Mouse (Mus musculus) lung, embryonic 16.5 days (tissue): Measurements from ENCODE around the gene Sebox. TPM values are rescaled to one million over a fixed set of nuclear protein-coding genes. Genes with fewer than 3 reads are reported as not detected.
A peak's percentile ranks its signal among the peaks of the same experiment; 100 is the strongest.

Experiments used
- ATAC-seq: fragments of 200-750 bp; cut with Nextera tagmentation; 2 replicates; pipeline ENCODE4 v1.8.0; 2017; ENCODE audit warnings: low read depth, mild to moderate bottlenecking, moderate library complexity
- H3K27ac ChIP-seq: fragments of 300-500 bp; sonication (generic); 2 replicates; pipeline ENCODE4 v1.5.1; 2014; ENCODE audit warnings: mild to moderate bottlenecking, control low read depth, low read length
- H3K27me3 ChIP-seq: fragments of 300-500 bp; sonication (generic); 2 replicates; pipeline ENCODE4 v1.6.1; 2014; ENCODE audit warnings: low read depth, low read length, mixed read lengths; ENCODE audit not compliant: control insufficient read depth, insufficient read depth
- H3K36me3 ChIP-seq: fragments of 300-500 bp; sonication (generic); 2 replicates; pipeline ENCODE4 v1.6.1; 2014; ENCODE audit warnings: low read length; ENCODE audit not compliant: control insufficient read depth, insufficient read depth
- H3K4me1 ChIP-seq: fragments of 300-500 bp; sonication (generic); replicated peaks from 2 replicates; pipeline ENCODE4 v1.6.1; 2014; ENCODE audit warnings: low read length, mixed read lengths; ENCODE audit not compliant: control insufficient read depth, insufficient read depth
- H3K4me2 ChIP-seq: fragments of 300-500 bp; sonication (generic); 2 replicates; pipeline ENCODE4 v1.6.1; 2014; ENCODE audit warnings: low read depth, low read length, control low read depth
- H3K4me3 ChIP-seq: fragments of 300-500 bp; sonication (generic); 2 replicates; pipeline ENCODE4 v1.5.1; 2014; ENCODE audit warnings: mild to moderate bottlenecking, low read length, control low read depth
- H3K9ac ChIP-seq: fragments of 300-500 bp; sonication (generic); 2 replicates; pipeline ENCODE4 v1.6.1; 2014; ENCODE audit warnings: low read length, control low read depth
- H3K9me3 ChIP-seq: fragments of 300-500 bp; sonication (generic); 2 replicates; pipeline ENCODE4 v1.6.1; 2016; ENCODE audit warnings: low read length; ENCODE audit not compliant: control insufficient read depth
- WGBS: fragments of 180-500 bp; shearing (Covaris S2); extraction: QIAGEN DNeasy Blood & Tissue Kit; methylation state at CpG from one replicate; pipeline ENCODE4 v1.1.7; 2014; 5-methylcytosine and 5-hydroxymethylcytosine counted together
- polyA plus RNA-seq: library from polyadenylated mRNA; unstranded; fragments of >200 nt; fragmentation: Nextera tagmentation; extraction: Ambion mirVana; gene quantifications from 2 replicates; pipeline ENCODE4 v1.2.1, GENCODE M21; 2015

Gene Sebox
- polyA plus RNA-seq, 1 experiment from 2014 or later = not detected

GRCm38 (mm10) chr11:78465568-78466180 is 37.6 kb upstream of the Sebox start, which contains the start of gene Slc46a1:
Gene Slc46a1 (plus strand): TSS chr11:78465697.
- H3K4me1 ChIP-seq = peaks cover 11% of the 10 kb centered on the region

DNA sequence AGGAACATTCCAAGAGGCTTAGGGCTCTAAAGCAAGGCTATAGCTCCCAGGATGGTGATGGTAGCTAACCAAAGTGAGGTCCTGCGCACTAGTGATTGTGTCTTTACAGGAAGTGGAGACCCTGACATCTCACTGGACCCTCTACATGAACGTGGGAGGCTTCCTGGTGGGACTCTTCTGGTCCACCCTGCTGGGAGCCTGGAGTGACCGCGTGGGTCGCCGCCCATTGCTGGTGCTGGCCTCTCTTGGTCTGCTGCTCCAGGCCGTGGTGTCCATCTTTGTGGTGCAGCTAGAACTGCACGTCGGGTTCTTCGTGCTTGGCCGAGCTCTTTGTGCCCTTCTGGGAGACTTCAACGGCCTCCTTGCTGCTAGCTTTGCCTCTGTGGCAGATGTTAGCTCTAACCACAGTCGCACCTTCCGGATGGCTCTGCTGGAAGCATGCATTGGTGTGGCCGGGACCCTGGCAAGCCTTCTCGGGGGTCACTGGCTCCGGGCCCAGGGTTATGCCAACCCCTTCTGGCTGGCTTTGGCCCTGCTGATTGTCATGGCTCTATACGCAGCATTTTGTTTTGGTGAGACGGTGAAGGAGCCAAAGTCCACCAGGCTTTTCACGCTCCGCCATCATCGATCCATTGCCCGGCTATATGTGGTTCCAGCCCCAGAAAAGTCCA is 36.9 kb upstream of the Sebox start:
- ATAC-seq = no peak; the same call in none of the 2 replicates
- Histone ChIP-seq H3K4me1 (peaks cover 11% of the 10 kb centered on the region), H3K4me3 (peak overlapping the region; percentile 70), H3K9ac (peak overlapping the region; percentile 80), H3K4me2 (peak overlapping the region; percentile 73), H3K9me3 (no peaks in the 10 kb centered on the region), H3K27ac (peak overlapping the region; percentile 90; the same call in 1 of the 2 replicates), H3K36me3 (no peaks in the 10 kb centered on the region), H3K27me3 (no peaks in the 10 kb centered on the region)
- WGBS = 70% methylated on average over 23 of the region's 23 CpGs

More at GRCm38 (mm10) chr11:78465568-78466180, 37.6 kb upstream of the Sebox start, which contains the start of gene Slc46a1:
- peak; percentile 97 for ATAC-seq
- no peaks in the 10 kb centered on the region for H3K9me3 ChIP-seq
- peak within 1 kb of the TSS; percentile 90 for H3K27ac ChIP-seq
- H3K36me3 ChIP-seq = no peaks in the 10 kb centered on the region
- H3K27me3 ChIP-seq = no peaks in the 10 kb centered on the region
- peak within 1 kb of the TSS; percentile 70 for H3K4me3 ChIP-seq
- peak within 1 kb of the TSS; percentile 80 for H3K9ac ChIP-seq
- WGBS = under 1% methylated on average over 41 of the region's 41 CpGs
- peak within 1 kb of the TSS; percentile 73 for H3K4me2 ChIP-seq

GRCm38 (mm10) chr11:78467515-78467914 is 35.7 kb upstream of the Sebox start:
- 73% methylated on average over 7 of the region's 7 CpGs for WGBS
- Histone ChIP-seq H3K4me3 (no peak overlapping the region), H3K4me2 (no peak overlapping the region), H3K27ac (no peak overlapping the region), H3K9me3 (no peaks in the 10 kb centered on the region), H3K4me1 (peaks cover 11% of the 10 kb centered on the region), H3K36me3 (no peaks in the 10 kb centered on the region), H3K9ac (no peak overlapping the region), H3K27me3 (no peaks in the 10 kb centered on the region)
- ATAC-seq = no peak

DNA sequence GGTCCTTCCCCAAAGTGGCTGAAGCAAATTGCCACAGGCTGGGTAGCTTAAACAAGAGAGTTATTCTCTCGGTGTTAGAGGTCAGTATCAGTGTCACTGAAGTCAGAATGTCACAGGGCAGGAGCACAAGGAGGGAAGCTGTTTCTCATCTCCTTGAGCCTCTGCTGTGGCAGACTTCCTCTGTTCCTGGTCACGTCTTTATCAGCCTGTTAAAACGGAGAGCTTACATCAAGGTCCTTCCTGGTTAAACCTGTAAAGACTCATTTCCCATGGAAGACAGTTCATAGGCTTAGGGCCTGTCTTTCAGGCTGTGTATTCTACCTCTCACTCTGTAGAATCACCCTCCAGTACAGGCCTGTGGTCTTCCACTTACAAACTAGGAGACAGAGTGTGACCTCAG is 35.3 kb upstream of the Sebox start:
- H3K4me1 ChIP-seq = peaks cover 11% of the 10 kb centered on the region
- H3K4me3 ChIP-seq = no peak overlapping the region
- ATAC-seq = no peak
- no peaks in the 10 kb centered on the region for H3K27me3 ChIP-seq
- H3K4me2 ChIP-seq = no peak overlapping the region
- no peaks in the 10 kb centered on the region for H3K36me3 ChIP-seq
- no peak overlapping the region for H3K9ac ChIP-seq
- 42% methylated on average over 3 of the region's 3 CpGs for WGBS
- H3K27ac ChIP-seq = no peak overlapping the region
- no peaks in the 10 kb centered on the region for H3K9me3 ChIP-seq

DNA sequence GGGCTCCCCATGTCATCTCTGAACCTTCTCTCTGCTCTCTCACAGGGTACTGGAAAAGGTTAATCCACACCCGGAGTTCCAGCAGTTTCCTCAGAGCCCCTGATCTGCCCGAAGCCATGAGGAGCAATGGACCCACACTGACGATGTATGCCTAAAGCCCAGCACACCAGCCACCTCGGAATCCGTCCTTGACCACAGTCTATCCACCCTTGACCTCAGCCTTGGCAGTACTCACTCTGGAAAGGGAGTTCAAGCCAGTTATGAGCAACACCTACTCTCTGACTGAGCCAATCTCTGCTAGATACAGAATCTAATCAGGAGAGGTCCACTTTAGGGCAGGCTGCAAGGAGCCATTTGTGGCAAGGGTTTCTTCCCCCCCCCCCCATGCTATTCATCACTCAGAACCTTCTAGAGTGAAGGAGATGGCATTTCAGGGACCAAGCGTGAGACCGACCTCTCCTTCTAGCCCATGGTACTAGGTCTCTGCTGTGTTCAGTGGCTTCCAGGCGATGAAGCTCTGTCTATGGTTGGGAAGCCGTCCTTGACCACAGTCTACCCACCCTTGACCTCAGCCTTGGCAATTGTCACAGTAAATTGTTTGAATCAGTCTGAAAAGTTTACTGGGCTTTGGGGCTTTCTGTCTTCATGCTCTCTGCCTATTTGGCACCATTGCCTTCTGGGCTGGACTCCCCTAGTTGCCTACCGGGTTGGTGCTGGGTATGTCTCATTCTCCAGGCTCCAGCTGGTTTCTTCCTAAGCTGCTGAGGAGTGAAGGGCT is 31.7 kb upstream of the Sebox start:
- Histone ChIP-seq H3K4me1 (peaks cover under 1% of the 10 kb centered on the region), H3K4me2 (no peak overlapping the region), H3K27ac (no peak overlapping the region), H3K36me3 (no peaks in the 10 kb centered on the region), H3K9ac (no peak overlapping the region), H3K4me3 (no peak overlapping the region), H3K9me3 (no peaks in the 10 kb centered on the region), H3K27me3 (no peaks in the 10 kb centered on the region)
- WGBS = 82% methylated on average over 10 of the region's 10 CpGs
- no peak for ATAC-seq

DNA sequence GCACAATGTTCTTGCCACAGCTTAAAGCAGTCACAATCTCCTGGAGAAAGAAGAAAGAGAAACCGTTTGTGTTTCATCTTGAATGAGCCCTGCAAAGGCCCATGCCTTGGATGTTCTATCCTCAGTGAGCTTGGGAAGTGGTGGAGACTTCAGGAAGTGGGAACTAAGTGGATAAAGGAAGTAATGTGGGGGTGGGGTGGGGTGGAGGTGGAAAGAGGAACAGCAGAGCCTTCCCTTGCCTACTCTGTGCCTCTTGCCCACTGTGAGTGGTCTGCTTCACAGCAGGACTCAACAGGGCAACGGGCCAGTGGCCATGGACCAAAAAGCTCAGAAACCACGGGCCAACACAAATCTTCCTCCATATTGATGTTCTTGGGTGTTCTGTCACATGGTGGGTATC is 28.0 kb upstream of the Sebox start:
- no peak for ATAC-seq
- WGBS = 70% methylated on average over 3 of the region's 3 CpGs

DNA sequence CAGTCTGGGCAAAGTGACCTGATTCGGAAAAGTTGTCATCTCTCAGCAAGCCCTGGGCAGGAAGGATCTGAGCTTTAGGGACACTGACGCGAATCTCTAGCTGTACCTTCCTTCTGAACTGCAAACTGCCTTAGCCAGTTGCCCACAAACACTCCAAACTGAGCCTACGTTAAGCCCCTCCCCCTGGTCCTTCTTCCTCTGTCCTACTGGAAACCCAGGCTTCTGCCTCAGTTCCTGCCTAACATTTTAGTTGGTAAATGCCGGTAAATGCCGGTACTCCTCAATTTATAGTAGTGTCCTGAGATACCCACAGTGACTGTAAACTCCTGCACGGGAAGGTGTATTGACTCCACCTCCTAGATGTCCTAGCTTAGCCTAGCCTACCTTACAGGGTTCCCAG is 19.6 kb upstream of the Sebox start:
- no peak overlapping the region for H3K4me3 ChIP-seq
- H3K4me1 ChIP-seq = no peaks in the 10 kb centered on the region
- no peak overlapping the region for H3K9ac ChIP-seq
- no peaks in the 10 kb centered on the region for H3K36me3 ChIP-seq
- H3K4me2 ChIP-seq = no peak overlapping the region
- ATAC-seq = no peak
- H3K9me3 ChIP-seq = no peaks in the 10 kb centered on the region
- 38% methylated on average over 7 of the region's 7 CpGs for WGBS
- no peak overlapping the region for H3K27ac ChIP-seq
- H3K27me3 ChIP-seq = peaks cover 24% of the 10 kb centered on the region

More for the DNA sequence above, 28.0 kb upstream of the Sebox start:
- Histone ChIP-seq H3K4me1 (no peaks in the 10 kb centered on the region), H3K4me2 (no peak overlapping the region), H3K9ac (no peak overlapping the region), H3K27ac (no peak overlapping the region), H3K4me3 (no peak overlapping the region), H3K36me3 (no peaks in the 10 kb centered on the region), H3K27me3 (no peaks in the 10 kb centered on the region), H3K9me3 (no peaks in the 10 kb centered on the region)

DNA sequence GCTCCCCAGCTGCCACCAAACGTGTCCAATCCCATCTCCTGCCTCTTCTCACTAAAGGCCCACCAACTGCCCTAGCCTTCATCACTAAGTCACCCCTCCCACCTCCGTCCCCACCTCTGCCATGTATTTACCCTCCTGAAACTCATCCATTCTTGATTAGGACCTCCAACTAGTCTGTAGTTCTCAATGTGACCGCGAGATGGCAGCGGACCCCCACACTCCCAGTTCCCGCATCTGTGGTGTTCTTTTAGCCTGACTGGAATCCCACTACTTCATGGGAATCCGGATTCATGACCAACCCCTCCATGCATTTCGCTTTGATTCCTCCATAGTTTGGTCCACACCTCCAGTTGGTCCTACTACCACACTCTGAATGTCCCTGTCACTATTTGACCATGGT is 15.1 kb upstream of the Sebox start:
- Histone ChIP-seq H3K4me1 (no peaks in the 10 kb centered on the region), H3K4me3 (no peak overlapping the region), H3K36me3 (no peaks in the 10 kb centered on the region), H3K27ac (no peak overlapping the region), H3K9me3 (no peaks in the 10 kb centered on the region), H3K9ac (no peak overlapping the region), H3K27me3 (peaks cover 54% of the 10 kb centered on the region), H3K4me2 (no peak overlapping the region)
- peak; percentile 26; the same call in 1 of the 2 replicates for ATAC-seq
- WGBS = 2% methylated on average over 8 of the region's 8 CpGs

DNA sequence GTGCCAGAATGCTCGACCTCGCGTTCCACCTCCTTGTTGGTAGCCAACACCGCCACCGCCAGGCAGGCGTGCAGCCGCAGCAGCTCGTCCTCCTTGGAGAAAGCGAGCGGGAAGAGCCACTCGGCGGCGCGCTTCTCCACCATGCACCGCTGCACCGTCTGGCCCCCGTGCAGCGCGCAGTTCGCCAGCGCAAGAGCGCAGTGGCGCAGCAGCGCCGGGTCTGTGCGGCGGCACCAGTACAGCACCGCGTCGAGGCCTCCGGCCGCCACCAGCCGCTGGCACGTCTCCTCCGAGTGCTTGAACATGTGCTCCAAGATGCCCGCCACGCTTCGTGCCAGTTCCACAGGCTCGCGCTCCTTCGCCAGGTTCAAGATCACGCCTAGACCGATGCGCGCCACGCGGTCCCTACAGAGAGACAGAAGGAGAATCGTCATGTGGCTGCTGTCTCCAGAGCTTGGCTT is 12.4 kb upstream of the Sebox start:
- no peaks in the 10 kb centered on the region for H3K36me3 ChIP-seq
- H3K27ac ChIP-seq = no peak overlapping the region
- H3K9ac ChIP-seq = no peak overlapping the region
- H3K27me3 ChIP-seq = peaks cover 61% of the 10 kb centered on the region
- H3K9me3 ChIP-seq = no peaks in the 10 kb centered on the region
- H3K4me1 ChIP-seq = no peaks in the 10 kb centered on the region
- no peak; the same call in 1 of the 2 replicates for ATAC-seq
- H3K4me2 ChIP-seq = peak overlapping the region; percentile 40
- 10% methylated on average over 47 of the region's 48 CpGs for WGBS
- H3K4me3 ChIP-seq = peak overlapping the region; percentile 30
